Mouse (Mus musculus) embryonic facial prominence, embryonic 11.5 days (tissue): ENCODE results near the gene Shank2. TPM values are rescaled to one million over a fixed set of nuclear protein-coding genes. Genes with fewer than 3 reads are reported as not detected.

ENCODE experiments used
- ATAC-seq: fragments of 200-750 bp; cut with Nextera tagmentation; replicated peaks from 2 replicates; pipeline ENCODE4 v1.8.0; 2017; ENCODE audit warnings: low read depth; ENCODE audit not compliant: insufficient number of reproducible peaks, low FRiP score, low TSS enrichment
- DNase-seq: peaks from one replicate; pipeline ENCODE4 v3.0.0-alpha.2; 2015; ENCODE audit warnings: low spot score
- H3K27ac ChIP-seq: fragments of 300-500 bp; sonication (generic); replicated peaks from 2 replicates; pipeline ENCODE4 v1.5.1; 2014; ENCODE audit warnings: mild to moderate bottlenecking, low read depth, low read length, control low read depth
- H3K27me3 ChIP-seq: fragments of 300-500 bp; sonication (generic); 2 replicates; pipeline ENCODE4 v1.6.1; 2014; ENCODE audit warnings: mild to moderate bottlenecking, low read length, moderate library complexity, mixed read lengths; ENCODE audit not compliant: control insufficient read depth, insufficient read depth
- H3K36me3 ChIP-seq: fragments of 300-500 bp; sonication (generic); replicated peaks from 2 replicates; pipeline ENCODE4 v1.6.1; 2014; ENCODE audit warnings: low read depth, mild to moderate bottlenecking, low read length, moderate library complexity, mixed read lengths; ENCODE audit not compliant: control insufficient read depth, insufficient read depth
- H3K4me1 ChIP-seq: fragments of 300-500 bp; sonication (generic); 2 replicates; pipeline ENCODE4 v1.6.1; 2014; ENCODE audit warnings: low read length, mixed read lengths; ENCODE audit not compliant: control insufficient read depth, insufficient read depth
- H3K4me2 ChIP-seq: fragments of 300-500 bp; sonication (generic); 2 replicates; pipeline ENCODE4 v1.6.1; 2014; ENCODE audit warnings: low read depth, mild to moderate bottlenecking, control low read depth, low read length, moderate library complexity
- H3K4me3 ChIP-seq: fragments of 300-500 bp; sonication (generic); 2 replicates; pipeline ENCODE4 v1.5.1; 2014; ENCODE audit warnings: low read depth, low read length, control low read depth
- H3K9ac ChIP-seq: fragments of 300-500 bp; sonication (generic); replicated peaks from 2 replicates; pipeline ENCODE4 v1.6.1; 2014; ENCODE audit warnings: mild to moderate bottlenecking, control low read depth, low read length
- H3K9me3 ChIP-seq: fragments of 300-500 bp; sonication (generic); replicated peaks from 2 replicates; pipeline ENCODE4 v1.6.1; 2016; ENCODE audit warnings: mild to moderate bottlenecking, low read length, inconsistent platforms, mixed read lengths; ENCODE audit not compliant: control insufficient read depth
- WGBS: fragments of 180-500 bp; shearing (Covaris S2); extraction: QIAGEN DNeasy Blood & Tissue Kit; methylation state at CpG from one replicate; pipeline ENCODE4 v1.1.7; 2014; 5-methylcytosine and 5-hydroxymethylcytosine counted together
- microRNA-seq: library from miRNA; unstranded; fragments of <30 nt; microRNA quantifications from one replicate; pipeline ENCODE4, GENCODE M21; 2016; ENCODE audit warnings: borderline number of aligned reads
- polyA plus RNA-seq: library from polyadenylated mRNA; unstranded; fragments of >200 nt; fragmentation: Nextera tagmentation; extraction: Ambion mirVana; gene quantifications from 2 replicates; pipeline ENCODE4 v1.2.1, GENCODE M21; 2014

Shank2 gene
- polyA plus RNA-seq, 1 experiment from 2014 or later: 1.3 TPM

DNA sequence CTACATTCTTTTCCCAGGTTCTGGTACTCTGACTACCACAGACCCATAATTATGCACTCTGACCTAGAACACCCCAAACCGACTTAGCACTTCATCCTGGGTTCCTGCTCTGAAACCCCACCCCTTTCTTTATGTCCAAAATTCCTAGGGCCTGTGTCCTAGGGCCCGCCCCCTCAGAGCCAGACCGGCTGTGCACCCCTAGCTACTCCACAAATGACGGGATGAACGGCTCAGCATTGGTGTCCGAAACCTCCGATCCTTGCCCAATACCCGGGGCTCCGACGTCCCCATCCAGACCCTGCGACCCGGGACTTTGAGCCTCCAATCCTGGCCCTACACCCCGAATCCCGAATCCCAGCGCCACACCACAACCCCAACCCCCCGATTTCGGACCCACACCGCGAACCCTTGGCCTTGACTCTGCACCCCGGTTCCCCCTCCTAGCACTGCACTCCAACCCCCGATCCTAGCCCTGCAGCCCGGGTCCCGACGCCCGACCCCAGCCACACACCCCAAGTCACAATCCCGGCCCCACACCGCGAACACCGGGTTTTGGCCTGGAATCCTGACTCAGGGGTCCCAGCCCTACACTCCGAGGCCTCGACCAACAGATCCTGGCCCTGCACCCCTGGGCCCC lies 468.3 kb downstream of the Shank2 start:
- Histone ChIP-seq H3K27ac (no peak overlapping the region), H3K36me3 (peaks cover 3% of the 10 kb centered on the region; the same call in 1 of the 2 replicates), H3K4me1 (peaks cover 5% of the 10 kb centered on the region; the same call in 1 of the 2 replicates), H3K9ac (peak overlapping the region; percentile 86), H3K27me3 (no peaks in the 10 kb centered on the region), H3K9me3 (no peaks in the 10 kb centered on the region), H3K4me2 (peak overlapping the region; percentile 54), H3K4me3 (peak overlapping the region; percentile 90)
- 1% methylated on average over 31 of the region's 31 CpGs for WGBS
- ATAC-seq: peak; percentile 17; the same call in 1 of the 2 replicates
- DNase-seq: peak; percentile 7

DNA sequence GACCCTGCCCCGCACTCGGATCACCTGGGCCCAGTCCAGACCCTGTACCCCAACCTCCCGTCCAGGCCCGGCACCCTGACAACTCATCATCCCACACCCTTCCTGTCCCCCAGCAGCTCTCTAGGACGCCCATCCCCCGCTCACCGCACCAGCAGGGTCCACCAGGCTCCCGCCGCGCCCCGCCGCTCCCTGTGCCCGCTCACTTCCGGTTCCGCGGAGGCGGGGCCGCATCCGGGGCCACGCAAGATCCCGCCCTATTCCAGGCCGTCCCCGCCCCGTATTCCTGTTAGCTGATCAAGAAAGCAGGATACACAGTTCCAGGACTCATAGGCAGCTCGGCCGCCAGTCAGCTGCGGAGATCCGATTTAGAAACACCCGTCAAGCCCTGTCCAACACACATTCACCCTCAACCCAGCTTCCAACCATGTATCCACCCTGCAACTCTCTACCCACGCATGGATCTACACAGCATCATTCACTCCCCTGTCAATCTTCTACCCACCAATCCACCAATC lies 468.9 kb downstream of the Shank2 start, which contains the start of gene Cttn:
TSS of gene Cttn (minus strand) at position 465 of the 515 bp plus-strand sequence.
- H3K27me3 ChIP-seq: no peaks in the 10 kb centered on the region
- H3K4me3 ChIP-seq: peak within 1 kb of the TSS; percentile 90
- no peak within 1 kb of the TSS for H3K27ac ChIP-seq
- 1% methylated on average over 30 of the region's 30 CpGs for WGBS
- no peaks in the 10 kb centered on the region for H3K9me3 ChIP-seq
- peaks cover 5% of the 10 kb centered on the region; the same call in 1 of the 2 replicates for H3K4me1 ChIP-seq
- peak; percentile 93 for DNase-seq
- ATAC-seq: peak; percentile 93
- peak within 1 kb of the TSS; percentile 86 for H3K9ac ChIP-seq
- peak within 1 kb of the TSS; percentile 54 for H3K4me2 ChIP-seq
- peaks cover under 1% of the 10 kb centered on the region; the same call in 1 of the 2 replicates for H3K36me3 ChIP-seq

DNA sequence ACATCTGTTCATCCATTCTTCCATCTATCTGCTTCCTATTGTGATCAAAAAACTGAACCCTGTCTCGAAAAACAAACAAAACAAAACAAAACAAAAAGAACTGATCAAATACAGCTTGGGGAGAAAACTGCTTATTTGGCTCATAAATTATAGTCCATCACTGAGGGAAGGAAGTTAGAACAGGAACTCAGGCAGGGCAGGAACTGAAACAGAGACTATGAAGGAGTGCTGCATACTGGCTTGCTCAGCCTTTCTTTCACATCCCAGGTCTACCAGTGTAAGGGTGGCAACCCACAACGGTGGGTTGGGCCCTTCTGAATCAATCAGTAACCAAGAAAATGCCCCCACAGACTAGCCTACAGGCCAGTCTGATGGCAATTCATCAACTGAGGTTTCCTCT lies 469.4 kb downstream of the Shank2 start:
- 84% methylated on average over 2 of the region's 2 CpGs for WGBS
- H3K36me3 ChIP-seq: peaks cover 6% of the 10 kb centered on the region
- DNase-seq: no peak
- H3K27ac ChIP-seq: no peak overlapping the region
- H3K27me3 ChIP-seq: no peaks in the 10 kb centered on the region
- H3K9ac ChIP-seq: peak overlapping the region; percentile 86
- H3K9me3 ChIP-seq: no peaks in the 10 kb centered on the region
- peaks cover 5% of the 10 kb centered on the region; the same call in 1 of the 2 replicates for H3K4me1 ChIP-seq
- no peak for ATAC-seq
- peak overlapping the region; percentile 90 for H3K4me3 ChIP-seq
- peak overlapping the region; percentile 54 for H3K4me2 ChIP-seq

DNA sequence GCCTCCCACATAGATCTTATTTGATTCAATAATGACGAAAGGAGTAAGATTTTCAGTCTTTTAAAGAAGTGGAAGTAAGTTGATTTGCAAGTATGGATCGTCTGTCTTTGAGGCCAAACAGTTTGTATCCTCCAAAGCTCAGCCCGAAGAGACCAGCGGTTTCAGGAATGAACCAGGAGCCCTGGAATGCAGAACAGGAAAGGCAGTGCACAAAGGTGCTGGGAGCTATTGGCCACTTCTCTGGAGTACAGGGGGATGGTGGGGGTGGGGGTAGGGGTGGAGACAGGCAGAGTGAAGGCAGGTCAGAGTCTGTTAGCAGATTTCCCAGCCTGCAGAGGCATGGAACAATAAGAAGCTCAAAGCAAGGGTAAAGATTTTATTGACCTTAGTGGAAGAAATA lies 471.8 kb downstream of the Shank2 start:
- no peak for DNase-seq
- 77% methylated on average over 4 of the region's 4 CpGs for WGBS

More for the DNA sequence above, 471.8 kb downstream of the Shank2 start:
- Histone ChIP-seq H3K36me3 (peaks cover 6% of the 10 kb centered on the region), H3K27ac (no peak overlapping the region), H3K4me3 (no peak overlapping the region), H3K4me1 (peaks cover 5% of the 10 kb centered on the region; the same call in 1 of the 2 replicates), H3K9ac (no peak overlapping the region), H3K9me3 (no peaks in the 10 kb centered on the region), H3K4me2 (no peak overlapping the region), H3K27me3 (no peaks in the 10 kb centered on the region)
- ATAC-seq: no peak

Small RNAs within 50 kb of the gene (microRNA-seq; reads per million reads assigned to microRNA genes)
- not detected for gene Mir3105

Other genes with a start within 250 kb of the Shank2 start
- gene Osbpl5, start 244.9 kb upstream of the Shank2 start, polyA plus RNA-seq: 11.9 and 13.9 TPM in 2 replicates
- gene Mrgprg, start 234.9 kb upstream of the Shank2 start, polyA plus RNA-seq: not detected in 2 replicates
- 1.4 and 1.7 TPM in 2 replicates for gene Mrgpre, start 217.4 kb upstream of the Shank2 start, polyA plus RNA-seq
- gene Nadsyn1, start 179.1 kb upstream of the Shank2 start, polyA plus RNA-seq: 7.3 and 7.5 TPM in 2 replicates
- 56.4 and 66.4 TPM in 2 replicates for gene Dhcr7, start 178.8 kb upstream of the Shank2 start, polyA plus RNA-seq
- gene Gm498, start 135.1 kb upstream of the Shank2 start, polyA plus RNA-seq: not detected in 2 replicates